Mouse (Mus musculus) layer of hippocampus, adult 9-10 months (tissue): Measurements from ENCODE around the gene Kif3b.

Source experiments
- DNase-seq: peaks from one replicate; pipeline ENCODE4 v3.0.0; 2022; ENCODE audit warnings: low spot score

Kif3b gene

GRCm38 (mm10) chr2:153297771-153298170, 6.6 kb downstream of the Kif3b start:
- DNase-seq: no peak

GRCm38 (mm10) chr2:153298460-153298859, 7.2 kb downstream of the Kif3b start:
- no peak for DNase-seq

GRCm38 (mm10) chr2:153298863-153299262, 7.7 kb downstream of the Kif3b start:
- DNase-seq: no peak

GRCm38 (mm10) chr2:153301123-153301522, 9.9 kb downstream of the Kif3b start:
- no peak for DNase-seq

- no peak for DNase-seq
These were observed 14.0 kb downstream of the Kif3b start for GRCm38 (mm10) chr2:153305240-153305639.

GRCm38 (mm10) chr2:153308586-153308985, 17.4 kb downstream of the Kif3b start:
- DNase-seq: no peak

GRCm38 (mm10) chr2:153309106-153309505, 17.9 kb downstream of the Kif3b start:
- DNase-seq: no peak

GRCm38 (mm10) chr2:153310228-153310627, 19.0 kb downstream of the Kif3b start:
- no peak for DNase-seq

GRCm38 (mm10) chr2:153312884-153313283, 21.7 kb downstream of the Kif3b start:
- no peak for DNase-seq

- DNase-seq: no peak
These were observed 27.2 kb downstream of the Kif3b start for GRCm38 (mm10) chr2:153318408-153318807.

- no peak for DNase-seq
These were observed 27.9 kb downstream of the Kif3b start for GRCm38 (mm10) chr2:153319036-153319643.

- DNase-seq: no peak
These were observed 34.6 kb downstream of the Kif3b start for GRCm38 (mm10) chr2:153325706-153326376.

GRCm38 (mm10) chr2:153332271-153332670, 41.1 kb downstream of the Kif3b start:
- no peak for DNase-seq

- DNase-seq: no peak
These were observed 41.8 kb downstream of the Kif3b start for GRCm38 (mm10) chr2:153332981-153333380.

GRCm38 (mm10) chr2:153333822-153334232, 42.6 kb downstream of the Kif3b start:
- no peak for DNase-seq

- no peak for DNase-seq
These were observed 43.1 kb downstream of the Kif3b start for GRCm38 (mm10) chr2:153334281-153334680.

- no peak for DNase-seq
These were observed 44.9 kb downstream of the Kif3b start for GRCm38 (mm10) chr2:153336117-153336516.

- DNase-seq: no peak
These were observed 47.4 kb downstream of the Kif3b start for GRCm38 (mm10) chr2:153338361-153339350.

- no peak for DNase-seq
These were observed 51.0 kb downstream of the Kif3b start for GRCm38 (mm10) chr2:153342166-153342565.

- no peak for DNase-seq
These were observed 51.4 kb downstream of the Kif3b start for GRCm38 (mm10) chr2:153342602-153343001.

GRCm38 (mm10) chr2:153343191-153343590, 52.0 kb downstream of the Kif3b start:
- DNase-seq: no peak

GRCm38 (mm10) chr2:153345071-153345453, 53.8 kb downstream of the Kif3b start:
- DNase-seq: no peak
